Mouse (Mus musculus) frontal cortex, postnatal 36 days (tissue): ENCODE results near the gene Serpina10.
"Not testable (repeated sequence)": the region's sequence is repeated elsewhere in the genome, so short reads cannot be mapped to it uniquely, and the experiment has no call there.

Experiments
- DNase-seq, 2 experiments: peaks; one replicate each; pipeline ENCODE4 v3.0.0; 2022; ENCODE audit warnings: low spot score in 2 of 2

The Serpina10 gene

GRCm38 (mm10) chr12:103615734-103616133 is 15.5 kb downstream of the Serpina10 start:
- DNase-seq: no peak

- no peak for DNase-seq
These were observed 16.1 kb downstream of the Serpina10 start for GRCm38 (mm10) chr12:103615141-103615540.

GRCm38 (mm10) chr12:103601839-103602238 is 29.4 kb downstream of the Serpina10 start:
- DNase-seq: no peak

GRCm38 (mm10) chr12:103600364-103600763 is 30.9 kb downstream of the Serpina10 start:
- no peak for DNase-seq

GRCm38 (mm10) chr12:103598411-103598810 is 32.8 kb downstream of the Serpina10 start:
- no peak for DNase-seq

- no peak for DNase-seq
These were observed 47.5 kb downstream of the Serpina10 start for GRCm38 (mm10) chr12:103583771-103584170.

- DNase-seq: not testable (repeated sequence)
These were observed 53.1 kb downstream of the Serpina10 start for GRCm38 (mm10) chr12:103578148-103578547.

GRCm38 (mm10) chr12:103569690-103570089 is 61.6 kb downstream of the Serpina10 start:
- no peak for DNase-seq

- DNase-seq: no peak
These were observed 64.1 kb downstream of the Serpina10 start for GRCm38 (mm10) chr12:103567129-103567528.

GRCm38 (mm10) chr12:103565151-103565550 is 66.1 kb downstream of the Serpina10 start:
- DNase-seq: peak in 1 of 2 experiments; percentile 9
